Comparison of ENCODE assay signal across 14 mouse cellular contexts in genomic region chr7:74518776-74519175, GRCm38 (mm10).
"Had no signal": no experiment of that assay in that cellular context is flagged by ENCODE, and none has a peak within 500 bp of the region (broad histone marks: within the 10 kb centered on the region; RNA-seq: fewer than 3 reads in every experiment).

No protein-coding gene starts in this region.

- DNase-seq: heart, postnatal 10 days; heart, postnatal 14 days; heart, postnatal 36 days; heart, postnatal 4 days; kidney, adult 11 months; kidney, adult 18-20 months; kidney, adult 8-10 months; kidney, adult 9 months; kidney, postnatal 10 days; kidney, postnatal 14 days; kidney, postnatal 25 days; kidney, postnatal 4 days; layer of hippocampus, adult 9-11 months; layer of hippocampus, postnatal 36 days had no signal
